Mouse (Mus musculus): ENCODE results near the gene Tmem239.

The Tmem239 gene

DNA sequence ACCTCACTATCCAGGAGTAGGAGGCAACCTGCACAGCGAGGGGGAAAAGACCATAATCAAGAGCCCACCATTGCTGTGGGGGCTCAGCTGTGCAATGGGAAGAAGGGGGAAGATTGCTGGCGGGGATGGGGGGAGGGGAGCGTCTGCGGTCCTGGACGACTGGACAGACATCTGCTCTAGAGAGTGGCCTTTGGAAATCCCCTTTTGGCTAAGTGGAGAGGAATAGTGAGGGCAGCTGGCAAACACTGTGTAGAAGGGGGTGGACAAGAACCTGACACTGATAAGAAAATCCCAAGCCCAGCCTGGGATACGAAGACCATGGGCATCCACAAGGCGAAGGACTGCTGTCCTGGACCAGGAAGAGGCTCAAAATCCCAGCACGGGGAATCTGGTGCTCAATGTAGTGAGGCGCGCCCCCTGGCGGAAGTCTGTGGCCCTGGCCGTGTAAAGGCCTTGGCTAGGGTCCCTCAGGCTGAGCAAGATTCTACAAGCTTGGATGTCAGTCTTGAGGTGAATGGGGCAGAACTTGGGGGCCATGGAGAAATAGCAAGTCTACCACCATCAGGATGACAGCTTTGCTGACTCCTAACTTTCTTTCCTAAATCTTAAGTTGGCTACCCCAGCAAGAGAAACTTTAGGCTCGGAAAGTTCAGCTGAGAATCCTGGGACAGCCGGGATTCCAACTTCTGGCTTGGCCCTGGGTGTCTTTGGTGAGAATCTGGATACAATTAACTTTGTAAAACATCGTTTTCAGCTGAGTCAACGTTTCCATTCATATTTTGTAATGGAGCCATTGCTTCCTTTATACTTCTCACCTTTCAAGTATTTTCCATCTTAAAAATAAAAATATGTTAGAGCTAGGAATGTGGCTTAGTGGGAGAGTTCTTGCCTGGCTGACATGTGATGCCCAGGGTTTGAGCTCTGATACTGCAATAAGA, 5.5 kb downstream of the Tmem239 start:
- DNase-seq (ENCODE audit: low spot score): peak; percentile 92

GRCm38 (mm10) chr2:130412775-130413174, 6.5 kb downstream of the Tmem239 start:
- DNase-seq (ENCODE audit: low spot score): no peak

DNA sequence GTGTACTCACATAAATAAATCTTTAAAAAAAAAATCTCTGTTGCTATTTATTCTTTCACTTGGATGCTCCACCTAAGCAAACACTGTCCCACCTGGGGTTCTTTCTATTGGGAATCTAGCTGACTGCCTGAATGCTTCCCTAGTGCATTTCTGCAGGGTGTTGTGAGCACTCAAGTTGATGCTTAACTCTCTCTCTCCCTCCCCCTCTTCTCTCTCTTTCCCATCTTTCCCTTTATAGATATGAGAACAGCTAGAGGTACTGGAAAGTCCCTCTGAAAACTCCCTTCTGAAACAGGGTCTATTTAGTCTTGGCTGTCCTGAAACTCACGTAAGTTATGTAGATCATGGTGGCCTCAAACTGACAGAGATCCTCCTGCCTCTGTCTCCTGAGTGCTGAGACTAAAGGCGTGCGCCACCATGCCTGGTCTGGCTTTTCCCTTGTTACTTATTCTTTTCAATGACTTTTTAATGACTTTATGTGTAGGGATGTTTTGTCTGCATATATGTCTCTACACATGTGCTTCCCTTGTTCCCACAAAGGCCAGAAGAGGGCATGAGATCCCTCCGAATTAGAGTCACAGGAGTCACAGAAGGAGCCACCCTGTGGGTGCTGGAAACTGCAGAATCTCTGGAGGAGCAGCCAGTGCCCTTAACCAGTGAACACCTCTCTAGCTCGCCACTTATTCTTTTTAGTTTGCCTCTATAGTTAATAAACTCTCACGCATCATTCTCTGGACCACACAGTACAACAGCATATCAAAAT, 8.0 kb downstream of the Tmem239 start:
- no peak for DNase-seq (ENCODE audit: low spot score)

- no peak for DNase-seq (ENCODE audit: low spot score)
These were observed 15.7 kb downstream of the Tmem239 start for GRCm38 (mm10) chr2:130421781-130422620.

DNA sequence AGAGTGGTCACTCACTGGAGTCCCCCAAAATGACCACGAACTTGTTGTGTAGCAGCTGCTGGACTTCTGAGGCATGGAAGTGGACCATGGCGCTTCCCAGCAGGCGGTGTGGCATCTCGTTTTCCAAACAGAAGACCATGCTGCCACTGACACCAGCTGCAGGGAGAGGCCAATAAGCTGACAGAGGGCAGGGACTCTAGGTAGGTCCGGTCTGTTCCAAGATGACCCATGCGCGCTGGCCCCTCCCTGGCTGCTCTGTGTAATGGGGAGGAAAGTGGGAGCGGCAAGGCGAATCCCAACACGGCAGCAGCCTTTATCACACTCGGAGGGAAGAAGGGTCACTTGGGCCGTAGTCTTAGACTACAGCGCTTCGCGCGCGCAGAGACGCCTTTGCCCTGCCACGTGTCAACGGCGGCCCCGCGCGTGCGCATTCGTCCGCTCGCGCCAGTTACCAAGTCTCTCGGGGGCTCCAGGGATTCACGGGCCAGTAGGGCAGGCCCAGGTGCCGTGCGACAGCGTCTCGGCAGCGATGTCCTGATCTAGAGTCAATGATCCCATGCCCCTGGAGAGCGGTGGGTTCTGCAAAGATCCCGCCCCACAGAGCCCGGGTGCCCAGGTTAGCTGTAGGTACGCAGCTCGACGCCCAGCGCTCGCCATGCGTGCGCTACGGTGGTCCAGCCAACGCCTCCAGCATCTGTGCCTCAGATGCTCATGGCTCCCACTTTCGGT, 17.3 kb downstream of the Tmem239 start:
- DNase-seq (ENCODE audit: low spot score): peak; percentile 90

DNA sequence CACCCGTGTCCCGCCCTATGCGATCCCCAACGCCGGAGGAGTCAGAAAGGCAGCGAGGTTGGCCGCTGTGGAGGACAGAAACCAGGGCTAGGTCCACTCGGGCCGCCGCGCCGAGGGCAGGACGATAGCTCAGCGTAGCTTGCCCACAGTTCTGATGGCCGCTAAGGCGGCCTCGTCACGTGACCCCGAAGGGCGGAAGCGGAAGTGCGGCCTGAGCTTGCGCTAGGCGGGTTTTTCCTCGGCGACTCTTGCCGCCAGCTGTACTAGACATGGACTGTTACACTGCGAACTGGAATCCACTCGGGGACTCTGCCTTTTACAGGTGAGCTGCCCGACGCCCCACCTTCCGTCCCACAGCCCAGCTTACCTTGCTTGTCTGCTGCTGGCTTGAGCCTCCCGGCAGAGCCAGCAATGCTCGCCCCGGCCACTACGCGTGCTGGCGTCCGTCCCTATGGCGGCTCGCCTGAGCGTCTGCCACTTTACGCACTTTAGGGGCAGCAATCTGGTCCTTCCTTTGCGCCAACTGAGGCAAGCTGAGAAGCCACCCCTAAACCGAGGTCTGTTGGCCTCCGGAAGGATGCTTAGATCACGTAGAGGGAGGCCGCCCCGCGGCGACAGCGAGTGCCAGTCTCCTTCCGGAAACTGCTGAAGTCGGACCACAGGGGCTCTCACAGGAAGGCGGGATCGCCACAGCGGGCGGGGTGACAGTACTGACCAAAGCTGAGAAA, 18.0 kb downstream of the Tmem239 start, which contains the start of the genes Vps16 and Pced1a:
Gene Vps16 (plus strand): TSS at position 214 of the 728 bp plus-strand sequence.
Gene Pced1a (minus strand): TSS at position 576 of the 728 bp plus-strand sequence.
- DNase-seq (ENCODE audit: low spot score): peak; percentile 96

DNA sequence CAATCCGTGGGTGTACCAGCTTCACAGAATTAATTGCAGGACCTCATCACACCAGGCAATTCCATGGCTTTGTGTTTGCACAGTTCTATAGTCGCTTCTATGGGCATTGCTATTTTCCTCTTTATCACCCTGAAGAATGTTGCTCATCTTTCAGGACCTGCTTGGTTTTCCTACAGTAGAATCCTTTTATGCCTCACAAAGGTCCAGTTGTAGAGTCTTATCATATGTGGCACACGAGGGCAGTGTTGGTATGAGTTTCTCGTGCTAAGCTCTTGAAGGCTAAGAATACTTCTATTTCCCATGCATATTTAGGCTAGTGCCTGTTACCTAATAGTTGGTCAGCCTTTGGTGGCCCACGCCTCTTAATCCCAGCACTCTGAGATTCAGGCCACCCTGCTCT, 18.8 kb downstream of the Tmem239 start:
- no peak for DNase-seq (ENCODE audit: low spot score)

DNA sequence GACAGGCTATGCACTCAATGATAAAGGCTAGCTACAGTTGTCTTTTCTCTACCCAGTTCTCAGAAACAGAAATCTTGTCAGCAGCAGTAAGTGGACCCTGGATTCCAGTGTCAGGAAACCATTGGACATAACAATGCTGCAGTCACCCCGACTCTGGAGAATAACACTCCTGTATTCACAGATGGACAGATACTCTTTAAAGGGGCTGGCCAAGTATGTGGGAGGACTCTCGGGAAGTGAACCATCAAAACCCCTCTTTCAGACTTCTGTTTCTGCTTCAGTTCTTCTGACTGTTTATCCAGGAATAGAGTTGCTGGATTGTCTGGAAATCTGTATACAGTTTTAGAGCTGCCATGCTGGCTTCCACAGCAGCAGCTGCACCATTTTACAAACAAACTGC, 23.6 kb downstream of the Tmem239 start:
- no peak for DNase-seq (ENCODE audit: low spot score)

- DNase-seq (ENCODE audit: low spot score): no peak
These were observed 24.2 kb downstream of the Tmem239 start for GRCm38 (mm10) chr2:130430484-130430883.

- DNase-seq (ENCODE audit: low spot score): no peak
These were observed 25.9 kb downstream of the Tmem239 start for GRCm38 (mm10) chr2:130432157-130432556.

DNA sequence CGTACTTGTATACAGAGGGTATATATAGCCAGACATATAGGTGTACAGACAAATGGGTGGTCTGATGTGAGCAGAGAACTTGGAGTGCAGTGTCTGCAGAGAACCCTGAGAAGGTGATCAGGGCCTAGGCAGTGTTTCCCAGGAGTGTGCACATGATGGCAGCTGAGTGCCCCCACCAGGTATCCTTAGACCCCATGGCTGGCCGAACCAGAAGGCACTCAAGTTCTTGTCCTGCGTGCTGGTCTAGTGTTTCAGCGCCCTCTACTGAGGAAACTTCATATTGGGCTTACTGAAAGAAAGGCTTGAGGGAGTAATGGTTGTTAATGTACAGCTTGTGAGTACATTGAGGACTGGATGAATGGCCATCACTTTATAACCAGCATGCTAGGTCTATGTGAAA, 26.9 kb downstream of the Tmem239 start:
- DNase-seq (ENCODE audit: low spot score): peak; percentile 79

- DNase-seq (ENCODE audit: low spot score): no peak
These were observed 30.5 kb downstream of the Tmem239 start for GRCm38 (mm10) chr2:130436769-130437168.

GRCm38 (mm10) chr2:130438861-130439260, 32.6 kb downstream of the Tmem239 start:
- no peak for DNase-seq (ENCODE audit: low spot score)

DNA sequence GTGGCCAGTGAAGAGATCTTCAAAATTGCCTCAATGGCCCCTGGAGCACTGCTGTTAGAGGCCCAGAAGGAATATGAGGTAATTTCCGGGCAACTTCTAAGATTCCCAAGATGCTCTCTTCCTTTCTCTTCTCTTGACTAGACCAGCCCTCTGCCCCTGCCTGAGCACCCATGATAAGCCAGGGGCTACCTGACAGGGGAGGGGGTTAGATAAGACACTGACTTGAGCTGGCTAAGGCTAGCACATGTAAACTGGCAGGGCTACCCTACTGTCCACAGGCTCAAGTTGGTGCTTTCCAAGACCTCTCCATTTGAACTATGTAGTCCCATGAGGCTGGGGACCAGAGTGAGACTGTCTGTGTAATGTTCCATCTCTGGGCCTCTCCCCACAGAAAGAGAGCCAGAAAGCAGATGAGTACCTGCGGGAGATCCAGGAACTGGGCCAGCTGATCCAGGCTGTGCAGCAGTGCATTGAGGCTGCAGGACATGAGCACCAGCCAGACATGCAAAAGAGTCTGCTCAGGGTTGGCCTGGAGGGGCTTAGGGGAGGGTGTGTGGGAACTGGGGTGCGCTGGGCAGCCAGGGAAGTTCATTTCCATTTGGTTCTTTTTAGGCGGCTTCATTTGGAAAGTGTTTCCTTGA, 33.7 kb downstream of the Tmem239 start:
- no peak for DNase-seq (ENCODE audit: low spot score)

- no peak for DNase-seq (ENCODE audit: low spot score)
These were observed 35.9 kb downstream of the Tmem239 start for GRCm38 (mm10) chr2:130442162-130442561.

- DNase-seq (ENCODE audit: low spot score): no peak
These were observed 42.2 kb downstream of the Tmem239 start for GRCm38 (mm10) chr2:130448449-130448848.

- peak; percentile 33 for DNase-seq (ENCODE audit: low spot score)
These were observed 42.9 kb downstream of the Tmem239 start for GRCm38 (mm10) chr2:130449021-130449793.

- DNase-seq (ENCODE audit: low spot score): peak; percentile 95
These were observed 43.6 kb downstream of the Tmem239 start, which contains the start of gene Ptpra for GRCm38 (mm10) chr2:130449794-130450433. TSS of gene Ptpra (plus strand) at chr2:130450278.

DNA sequence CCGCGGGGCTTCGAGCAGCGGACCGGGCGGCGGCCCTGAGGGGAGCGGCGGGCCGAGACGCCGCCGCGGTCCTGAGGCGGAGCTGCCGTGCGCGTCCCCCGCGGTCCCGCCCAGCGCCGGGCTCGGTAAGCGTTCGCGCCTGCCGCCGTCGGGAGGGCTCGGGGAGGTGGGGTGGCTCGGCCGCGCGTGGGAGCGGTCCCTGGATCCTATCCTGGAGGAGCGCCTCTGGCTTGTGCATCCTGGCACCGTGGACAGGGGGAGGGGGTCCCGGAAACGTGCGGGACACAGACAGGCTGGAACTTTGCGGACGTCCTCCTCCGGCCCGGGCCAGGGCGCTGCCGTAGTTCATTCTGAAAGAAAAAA, 44.1 kb downstream of the Tmem239 start:
- no peak for DNase-seq (ENCODE audit: low spot score)
